Mouse (Mus musculus) kidney, postnatal 4 days (tissue): Measurements from ENCODE around the gene Pkp4.
"Not testable (repeated sequence)": the region's sequence is repeated elsewhere in the genome, so short reads cannot be mapped to it uniquely, and the experiment has no call there.

Experiments used
- DNase-seq, 2 experiments: peaks; one replicate each; pipeline ENCODE4 v3.0.0; 2021; ENCODE audit warnings: mixed read lengths in 2 of 2

Gene Pkp4

GRCm38 (mm10) chr2:59393177-59393576 is 232.5 kb downstream of the Pkp4 start:
- DNase-seq: no peak

GRCm38 (mm10) chr2:59394651-59395050 is 234.0 kb downstream of the Pkp4 start:
- no peak for DNase-seq

GRCm38 (mm10) chr2:59395160-59395650 is 234.6 kb downstream of the Pkp4 start:
- not testable (repeated sequence) for DNase-seq

GRCm38 (mm10) chr2:59396555-59396954 is 235.9 kb downstream of the Pkp4 start:
- no peak for DNase-seq

GRCm38 (mm10) chr2:59397531-59397930 is 236.9 kb downstream of the Pkp4 start:
- DNase-seq: no peak

- no peak for DNase-seq
Measured at GRCm38 (mm10) chr2:59400901-59401378, 240.3 kb downstream of the Pkp4 start.

GRCm38 (mm10) chr2:59401841-59402461 is 241.3 kb downstream of the Pkp4 start:
- peak; percentile 34 to 54 for DNase-seq

GRCm38 (mm10) chr2:59404022-59404421 is 243.4 kb downstream of the Pkp4 start:
- no peak for DNase-seq
